ENCODE assay signal across 25 mouse cellular contexts in genomic region chr5:65350508-65350907, GRCm38 (mm10). TPM values are rescaled to one million over a fixed set of nuclear protein-coding genes. Genes with fewer than 3 reads are reported as not detected.
A peak's percentile ranks its signal among the peaks of the same experiment; 100 is the strongest.
DNase-seq lines count a peak whose midpoint lies in the region; ATAC-seq lines count a peak whose summit lies in the region.
"Had no signal": no experiment of that assay in that cellular context is flagged by ENCODE, and none has a peak within 500 bp of the region (broad histone marks: within the 10 kb centered on the region; RNA-seq: fewer than 3 reads in every experiment).

No protein-coding gene starts in this region.

- 49% methylated on average over 10 of the region's 10 CpGs for WGBS in liver, embryonic 16.5 days (ENCODE audit: insufficient replicate concordance)
- 57% methylated on average over 10 of the region's 10 CpGs for WGBS in kidney, embryonic 15.5 days

- H3K36me3 ChIP-seq in liver, embryonic 16.5 days (ENCODE audit: control insufficient read depth, insufficient read depth), result no peaks in the 10 kb centered on the region
- H3K36me3 ChIP-seq in kidney, embryonic 15.5 days, result no peaks in the 10 kb centered on the region
- H3K36me3 ChIP-seq: embryonic facial prominence, embryonic 12.5 days; hindbrain, embryonic 12.5 days; neural tube, embryonic 15.5 days; stomach, embryonic 15.5 days had no signal

- ATAC-seq in liver, embryonic 16.5 days (ENCODE audit: low read depth), result peak; percentile 68
- ATAC-seq in kidney, embryonic 15.5 days (replicated peaks; ENCODE audit: low FRiP score), result no peak
- ATAC-seq: forebrain, postnatal 0 days had no signal

- no peak overlapping the region for H3K9ac ChIP-seq in liver, embryonic 16.5 days (ENCODE audit: low read depth, low read length)
- H3K9ac ChIP-seq in kidney, embryonic 15.5 days, result no peak overlapping the region
- H3K9ac ChIP-seq: embryonic facial prominence, embryonic 12.5 days; forebrain, postnatal 0 days; hindbrain, embryonic 12.5 days; neural tube, embryonic 15.5 days; stomach, embryonic 15.5 days had no signal

- no peaks in the 10 kb centered on the region for H3K9me3 ChIP-seq in liver, embryonic 16.5 days (replicated peaks; ENCODE audit: control insufficient read depth, low read length)
- no peaks in the 10 kb centered on the region for H3K9me3 ChIP-seq in kidney, embryonic 15.5 days (replicated peaks)
- H3K9me3 ChIP-seq: embryonic facial prominence, embryonic 12.5 days; hindbrain, embryonic 12.5 days; neural tube, embryonic 15.5 days; stomach, embryonic 15.5 days had no signal

- no peaks in the 10 kb centered on the region; the same call in 1 of the 2 replicates for H3K4me1 ChIP-seq in liver, embryonic 16.5 days (ENCODE audit: control insufficient read depth, low read depth, low read length)
- 0 out of 2 replicates have a peak, but pooled peaks cover 4% of the 10 kb centered on the region for H3K4me1 ChIP-seq in kidney, embryonic 15.5 days
- H3K4me1 ChIP-seq: stomach, embryonic 15.5 days had no signal

- peak overlapping the region; percentile 21 for H3K4me2 ChIP-seq in liver, embryonic 16.5 days (ENCODE audit: low read depth, low read length)
- no peak overlapping the region for H3K4me2 ChIP-seq in kidney, embryonic 15.5 days
- H3K4me2 ChIP-seq: embryonic facial prominence, embryonic 12.5 days; hindbrain, embryonic 12.5 days; midbrain, embryonic 11.5 days; neural tube, embryonic 15.5 days; stomach, embryonic 15.5 days had no signal

- H3K27me3 ChIP-seq in liver, embryonic 16.5 days (ENCODE audit: control insufficient read depth, insufficient read depth, low read depth, low read length), result no peaks in the 10 kb centered on the region
- H3K27me3 ChIP-seq in kidney, embryonic 15.5 days, result no peaks in the 10 kb centered on the region
- H3K27me3 ChIP-seq: embryonic facial prominence, embryonic 12.5 days; neural tube, embryonic 15.5 days; stomach, embryonic 15.5 days had no signal

- no peak overlapping the region for H3K27ac ChIP-seq in liver, embryonic 16.5 days (ENCODE audit: low read length)
- H3K27ac ChIP-seq in kidney, embryonic 15.5 days, result no peak overlapping the region
- H3K27ac ChIP-seq: embryonic facial prominence, embryonic 12.5 days; heart, adult 2 months; hindbrain, embryonic 12.5 days; neural tube, embryonic 15.5 days; stomach, embryonic 15.5 days had no signal

- DNase-seq in adrenal gland, postnatal 14 days, result peak; percentile 31
- DNase-seq in adrenal gland, adult 8-10 months, result no peak
- peak; percentile 4 for DNase-seq in retina, postnatal 1 day
- DNase-seq in retina, embryonic 14.5 days (ENCODE audit: low spot score), result no peak
- no peak for DNase-seq in kidney, postnatal 10 days
- DNase-seq: cerebellum, adult 9-11 months; forebrain, postnatal 0 days; gastrocnemius, postnatal 25 days; heart, adult 2 months; kidney, adult 8-10 months; layer of hippocampus, postnatal 36 days; lung, adult 2 months; lung, postnatal 14 days; thymus, adult 18-20 months; thymus, postnatal 36 days had no signal

- H3K4me3 ChIP-seq in liver, embryonic 16.5 days (ENCODE audit: low read depth, low read length), result peak overlapping the region; percentile 4
- no peak overlapping the region for H3K4me3 ChIP-seq in kidney, embryonic 15.5 days (replicated peaks)
- H3K4me3 ChIP-seq: embryonic facial prominence, embryonic 12.5 days; heart, adult 2 months; hindbrain, embryonic 12.5 days; neural tube, embryonic 15.5 days; stomach, embryonic 15.5 days had no signal

RNA-seq across cellular contexts. Expression of gene Klb, which starts 2.4 kb away (rescaled TPM):
- 11.4 and 12.9 TPM in 2 replicates for total RNA-seq in adrenal gland, postnatal 14 days (2021)
- total RNA-seq in adrenal gland, adult 8-10 months (2022), result 1 to 10 TPM in 3 of 4 experiments, under 1 TPM in 1; 0.80 to 6.0 (median 4.5) TPM
- 14.1 and 14.4 TPM in 2 replicates for polyA plus RNA-seq in liver, embryonic 16.5 days (2015; fragmentation: Nextera tagmentation; extraction: Ambion mirVana)
- polyA plus RNA-seq in kidney, embryonic 15.5 days (2015; fragmentation: Nextera tagmentation; extraction: Ambion mirVana), result 0.15 and 0.44 TPM in 2 replicates
- total RNA-seq: megakaryocyte progenitor cell, adult 5-6 weeks had no signal
- polyA plus RNA-seq: forebrain, embryonic 11.5 days; heart, embryonic 14.5 days; hindbrain, embryonic 12.5 days had no signal

RNA-seq across cellular contexts. Expression of gene Rfc1, which starts 15.0 kb away (rescaled TPM):
- total RNA-seq in adrenal gland, postnatal 14 days (2021), result 59.4 and 60.3 TPM in 2 replicates
- total RNA-seq in adrenal gland, adult 8-10 months (2022), result 10 to 100 TPM; 49.3 to 58.4 (median 53.8) TPM
- polyA plus RNA-seq in liver, embryonic 16.5 days (2015; fragmentation: Nextera tagmentation; extraction: Ambion mirVana), result 31.6 and 36.1 TPM in 2 replicates
- polyA plus RNA-seq in kidney, embryonic 15.5 days (2015; fragmentation: Nextera tagmentation; extraction: Ambion mirVana), result 95.3 and 96.5 TPM in 2 replicates

RNA-seq across cellular contexts. Expression of gene Rpl9, which starts 40.7 kb away (rescaled TPM):
- 867 and 1,107 TPM in 2 replicates for total RNA-seq in adrenal gland, postnatal 14 days (2021)
- total RNA-seq in adrenal gland, adult 8-10 months (2022), result 1,000 to 10,000 TPM in 3 of 4 experiments, 100 to 1,000 TPM in 1; 977 to 1,080 (median 1,050) TPM
- 482 and 527 TPM in 2 replicates for polyA plus RNA-seq in liver, embryonic 16.5 days (2015; fragmentation: Nextera tagmentation; extraction: Ambion mirVana)
- 1,013 and 1,049 TPM in 2 replicates for polyA plus RNA-seq in kidney, embryonic 15.5 days (2015; fragmentation: Nextera tagmentation; extraction: Ambion mirVana)

RNA-seq across cellular contexts. Expression of gene Lias, which starts 40.8 kb away (rescaled TPM):
- 55.1 and 62.9 TPM in 2 replicates for total RNA-seq in adrenal gland, postnatal 14 days (2021)
- 10 to 100 TPM; 51.2 to 69.4 (median 58.5) TPM for total RNA-seq in adrenal gland, adult 8-10 months (2022)
- polyA plus RNA-seq in liver, embryonic 16.5 days (2015; fragmentation: Nextera tagmentation; extraction: Ambion mirVana), result 28.2 and 35.1 TPM in 2 replicates
- polyA plus RNA-seq in kidney, embryonic 15.5 days (2015; fragmentation: Nextera tagmentation; extraction: Ambion mirVana), result 61.0 and 71.5 TPM in 2 replicates

Comparison
In these comparisons a context has a peak if more than half of its experiments do, and no peak if none do; other contexts are left out.
1. DNase-seq: peak in adrenal gland, postnatal 14 days (single experiment) and retina, postnatal 1 day (single experiment); none in adrenal gland, adult 8-10 months (single experiment), retina, embryonic 14.5 days (single experiment) and kidney, postnatal 10 days (single experiment).